Mouse (Mus musculus): ENCODE results near the gene Fbln2.
"Not testable (repeated sequence)": the region's sequence is repeated elsewhere in the genome, so short reads cannot be mapped to it uniquely, and the experiment has no call there.

Gene Fbln2

GRCm38 (mm10) chr6:91212155-91212554 is at the start of gene Fbln2:
TSS of gene Fbln2 (plus strand) at chr6:91212455.
- not testable (repeated sequence) for DNase-seq (ENCODE audit: low spot score)

- no peak for DNase-seq (ENCODE audit: low spot score)
Measured at GRCm38 (mm10) chr6:91163195-91163911, 48.9 kb upstream of the Fbln2 start.

DNA sequence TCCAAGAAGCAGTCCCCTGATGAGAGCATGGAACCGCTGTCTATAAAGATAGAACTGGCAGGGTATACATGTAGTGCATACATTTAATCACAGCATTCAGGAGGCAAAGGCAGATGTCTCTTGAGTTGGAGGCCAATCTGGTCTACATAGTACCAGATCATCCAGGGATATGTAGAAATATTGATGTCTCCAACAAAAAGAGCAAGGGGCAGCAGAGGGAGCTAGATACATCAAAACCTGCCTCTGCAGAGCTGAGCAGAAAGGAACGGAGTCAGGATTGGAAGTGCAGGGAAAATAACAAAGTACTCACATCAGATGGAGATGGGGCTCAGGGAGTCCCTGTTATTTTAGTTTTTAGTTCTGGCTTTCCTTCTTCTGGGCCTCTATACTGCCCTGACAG is 47.7 kb upstream of the Fbln2 start:
- no peak for DNase-seq (ENCODE audit: low spot score)

GRCm38 (mm10) chr6:91165210-91165609 is 47.0 kb upstream of the Fbln2 start:
- peak; percentile 90 for DNase-seq (ENCODE audit: low spot score)

GRCm38 (mm10) chr6:91167828-91168227 is 44.4 kb upstream of the Fbln2 start:
- no peak for DNase-seq (ENCODE audit: low spot score)

GRCm38 (mm10) chr6:91169129-91169528 is 43.1 kb upstream of the Fbln2 start:
- no peak for DNase-seq (ENCODE audit: low spot score)

DNA sequence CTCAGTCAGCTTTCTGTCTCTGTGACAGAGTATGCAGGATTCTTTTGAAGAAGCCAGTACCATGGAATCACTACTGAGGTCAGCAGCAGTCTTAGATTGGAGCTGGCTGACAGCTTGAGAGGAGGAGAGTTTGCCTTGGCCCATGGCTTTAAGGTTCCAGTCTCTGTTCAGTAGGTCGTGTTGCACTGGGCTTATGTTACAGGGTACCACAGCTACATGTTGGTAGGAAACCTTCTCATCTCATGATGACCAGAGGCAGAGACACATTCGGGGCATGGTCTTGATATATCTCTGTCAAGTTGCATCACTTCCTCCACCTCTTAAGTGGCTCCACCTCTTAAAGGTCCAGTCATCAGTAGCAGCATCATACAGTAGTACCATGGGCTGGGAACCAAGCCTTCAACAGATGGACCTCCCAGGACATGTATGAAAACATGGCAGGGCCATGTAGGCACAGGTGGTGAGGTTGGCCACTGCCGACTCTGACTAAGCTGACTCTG is 40.8 kb upstream of the Fbln2 start:
- no peak for DNase-seq (ENCODE audit: low spot score)

- DNase-seq (ENCODE audit: low spot score) = no peak
Measured at GRCm38 (mm10) chr6:91172381-91172780, 39.9 kb upstream of the Fbln2 start.

DNA sequence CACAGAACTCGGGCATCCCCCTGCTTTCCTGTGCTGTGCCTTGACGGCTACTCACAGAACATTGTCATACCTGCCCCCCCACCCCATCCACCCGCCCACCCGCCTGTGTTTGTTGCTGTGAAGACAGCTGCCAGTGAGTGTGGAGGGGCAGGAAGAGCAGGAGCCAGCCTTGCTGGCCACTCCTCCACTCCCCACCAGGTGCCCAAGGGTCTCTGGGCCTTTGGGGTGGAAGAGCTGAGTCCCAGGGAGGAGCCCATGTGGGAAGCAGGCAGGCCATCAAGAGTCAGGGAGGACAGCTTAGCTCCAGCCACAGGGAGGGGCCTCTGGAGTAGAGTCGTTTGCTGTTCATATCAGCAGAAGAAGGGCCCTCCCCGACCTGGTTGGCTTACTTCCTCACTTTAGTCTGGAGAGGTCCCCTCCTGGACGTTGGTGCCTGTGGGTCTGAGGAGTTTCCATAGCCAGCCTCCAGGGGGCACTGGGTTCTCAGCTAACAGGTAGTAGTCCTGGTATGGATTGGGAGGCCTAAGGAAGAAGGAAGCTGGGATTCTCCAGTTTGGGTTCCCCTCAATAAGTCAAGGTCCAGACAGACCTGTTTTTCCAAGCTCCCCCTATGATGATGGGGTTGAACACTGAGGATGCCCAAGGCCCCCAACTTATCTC is 38.9 kb upstream of the Fbln2 start:
- no peak for DNase-seq (ENCODE audit: low spot score)

- DNase-seq (ENCODE audit: low spot score) = no peak
Measured at GRCm38 (mm10) chr6:91174211-91174610, 38.0 kb upstream of the Fbln2 start.

GRCm38 (mm10) chr6:91180767-91181171 is 31.5 kb upstream of the Fbln2 start:
- no peak for DNase-seq (ENCODE audit: low spot score)

DNA sequence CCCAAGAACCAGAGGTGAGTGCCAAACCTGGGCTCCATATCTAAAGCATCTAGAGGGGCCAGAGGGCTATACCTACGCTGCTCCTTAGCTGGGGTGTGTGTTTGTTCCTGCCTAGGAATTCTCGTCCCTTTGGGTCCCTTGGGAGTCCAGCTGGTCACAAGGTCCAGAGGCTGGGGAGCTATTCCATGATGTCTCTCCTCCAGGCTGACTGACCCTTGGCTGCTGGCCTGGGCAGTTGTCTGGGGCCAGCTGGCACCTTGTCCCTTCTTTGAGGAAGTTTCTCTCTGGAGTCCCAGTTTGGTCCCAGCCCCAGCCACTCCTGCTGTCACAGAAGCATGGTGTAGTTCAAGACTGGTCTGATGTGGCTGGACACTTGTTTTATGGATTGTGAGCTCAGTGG is 30.9 kb upstream of the Fbln2 start:
- DNase-seq (ENCODE audit: low spot score) = no peak

- no peak for DNase-seq (ENCODE audit: low spot score)
Measured at GRCm38 (mm10) chr6:91182075-91182490, 30.2 kb upstream of the Fbln2 start.

DNA sequence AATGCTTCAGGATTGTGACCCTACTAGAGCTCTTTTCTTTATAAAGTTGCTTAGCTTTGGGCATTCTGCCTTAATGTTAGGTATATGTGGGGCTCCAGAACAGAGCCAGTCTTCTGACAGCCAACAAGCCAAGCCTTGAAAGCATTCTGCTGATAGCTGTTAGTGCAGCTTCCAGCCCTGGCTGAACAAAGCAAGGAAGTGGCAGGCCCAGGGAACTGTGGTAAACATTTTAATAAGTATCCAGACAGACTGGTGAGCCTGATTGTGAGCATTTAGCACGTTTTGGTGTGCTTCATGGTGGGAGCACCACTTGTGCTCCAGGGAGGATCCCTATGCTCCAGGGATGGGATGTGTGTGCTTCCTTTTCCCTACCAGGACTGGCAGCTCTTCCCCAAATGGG is 29.2 kb upstream of the Fbln2 start:
- DNase-seq (ENCODE audit: low spot score) = no peak

DNA sequence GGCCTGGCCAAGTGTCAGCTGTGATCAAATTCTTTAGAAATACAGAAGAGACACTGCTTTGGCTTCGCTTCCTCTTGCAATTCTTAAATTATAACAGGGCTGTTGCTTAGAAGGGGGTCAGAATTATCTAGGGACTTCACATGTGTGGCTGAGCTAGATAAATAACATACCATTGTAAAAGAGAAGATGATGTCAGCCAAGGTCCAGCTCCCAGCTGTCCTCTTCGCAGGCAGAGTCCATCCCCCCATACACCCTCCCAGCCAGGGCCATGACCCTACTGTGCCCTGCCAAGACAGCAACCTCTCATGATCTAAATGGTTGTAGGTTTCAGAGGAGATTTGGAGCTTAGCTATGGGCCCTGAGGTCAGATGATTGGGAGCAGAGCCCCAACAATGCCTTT is 28.3 kb upstream of the Fbln2 start:
- no peak for DNase-seq (ENCODE audit: low spot score)

- DNase-seq (ENCODE audit: low spot score) = no peak
Measured at GRCm38 (mm10) chr6:91184776-91185175, 27.5 kb upstream of the Fbln2 start.

- DNase-seq (ENCODE audit: low spot score) = no peak
Measured at GRCm38 (mm10) chr6:91185502-91185901, 26.8 kb upstream of the Fbln2 start.

- DNase-seq (ENCODE audit: low spot score) = no peak
Measured at GRCm38 (mm10) chr6:91186161-91186931, 25.9 kb upstream of the Fbln2 start.

DNA sequence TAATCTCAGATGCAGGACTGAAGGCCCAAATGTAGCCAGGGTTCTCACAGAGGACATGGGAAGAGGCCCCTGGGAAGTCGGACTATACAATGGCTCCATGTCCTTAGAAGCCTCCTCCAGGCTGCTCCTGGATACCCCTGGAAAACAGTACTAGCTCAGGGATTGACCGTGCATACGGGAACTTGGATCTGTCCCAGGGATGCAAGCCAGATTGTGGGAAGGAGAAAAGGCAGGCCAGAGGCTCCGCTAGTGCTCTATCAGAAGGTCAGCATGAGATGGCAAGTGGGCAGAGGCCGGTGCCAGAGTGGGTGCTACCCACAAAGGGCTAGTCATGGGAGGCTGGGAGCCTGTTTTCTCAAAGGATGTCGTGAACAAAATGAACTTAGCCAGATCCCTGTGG is 25.3 kb upstream of the Fbln2 start:
- DNase-seq (ENCODE audit: low spot score) = no peak

GRCm38 (mm10) chr6:91187871-91188270 is 24.4 kb upstream of the Fbln2 start:
- DNase-seq (ENCODE audit: low spot score) = no peak

DNA sequence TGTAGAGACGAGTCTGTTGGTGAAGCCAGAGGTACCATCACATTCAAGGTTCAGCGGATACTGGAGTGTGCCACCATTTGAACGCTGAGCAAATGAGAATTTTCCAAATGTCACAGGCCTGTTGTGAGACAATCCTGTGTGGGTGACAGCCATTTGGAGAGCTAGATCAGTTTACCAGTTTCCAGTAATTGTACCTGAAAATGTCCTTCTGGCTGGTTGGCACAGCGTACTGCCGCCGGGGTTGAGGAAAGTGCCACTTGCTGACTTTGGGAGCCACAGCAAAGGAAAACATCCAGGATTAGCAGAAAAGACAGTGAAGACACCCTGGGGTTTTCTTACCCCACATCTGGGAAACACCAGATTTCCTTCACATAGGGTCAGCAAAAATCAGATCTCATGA is 22.3 kb upstream of the Fbln2 start:
- no peak for DNase-seq (ENCODE audit: low spot score)

GRCm38 (mm10) chr6:91191465-91191864 is 20.8 kb upstream of the Fbln2 start:
- no peak for DNase-seq (ENCODE audit: low spot score)

DNA sequence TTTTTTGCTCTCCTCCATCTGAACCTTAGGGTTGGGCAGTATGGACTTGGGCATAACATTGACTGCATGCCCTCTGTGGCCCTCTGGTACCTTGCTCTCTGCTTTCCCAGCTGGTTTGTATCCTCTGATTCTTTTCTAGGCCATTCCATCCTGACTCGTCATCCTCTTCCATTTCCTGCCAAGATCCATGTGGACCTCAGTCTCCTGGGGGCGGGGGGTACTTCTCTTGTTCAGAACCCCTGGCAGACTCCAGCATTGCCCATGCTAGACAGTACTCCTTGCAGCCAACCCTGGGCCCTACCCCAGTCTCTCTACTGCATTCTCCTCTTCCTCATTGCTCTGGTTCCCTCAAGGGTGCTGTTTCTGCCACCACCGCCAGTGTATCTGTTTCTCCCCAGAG is 19.8 kb upstream of the Fbln2 start:
- DNase-seq (ENCODE audit: low spot score) = no peak
